Mouse (Mus musculus): ENCODE measurements around the gene Sema3b. TPM values are rescaled to one million over a fixed set of nuclear protein-coding genes. Genes with fewer than 3 reads are reported as not detected.

Gene Sema3b
- polyA plus RNA-seq, 1 experiment from 2014 or later, result 3.2 TPM

GRCm38 (mm10) chr9:107615035-107615434, 6.0 kb upstream of the Sema3b start:
- DNase-seq (no peak), ATAC-seq (ENCODE audit: low FRiP score, low TSS enrichment) (no peak)
- WGBS, result 52% methylated on average over 4 of the region's 4 CpGs
- Histone ChIP-seq H3K4me2 (ENCODE audit: low read length) (no peak overlapping the region), H3K36me3 (ENCODE audit: control insufficient read depth, insufficient read depth, low read length) (peaks cover 60% of the 10 kb centered on the region), H3K27me3 (ENCODE audit: control insufficient read depth, insufficient read depth, low read length) (no peaks in the 10 kb centered on the region), H3K4me1 (ENCODE audit: control insufficient read depth, insufficient read depth, low read length) (peaks cover 18% of the 10 kb centered on the region), H3K9me3 (ENCODE audit: control insufficient read depth, low read length) (no peaks in the 10 kb centered on the region), H3K9ac (replicated peaks; ENCODE audit: low read length) (no peak overlapping the region), H3K4me3 (replicated peaks; ENCODE audit: low read depth, low read length) (no peak overlapping the region), H3K27ac (replicated peaks; ENCODE audit: low read depth, low read length) (peak overlapping the region; percentile 33; the same call in 1 of the 2 replicates)

- 13% methylated on average over 12 of the region's 12 CpGs for WGBS
- Histone ChIP-seq H3K4me2 (ENCODE audit: low read length) (peak overlapping the region; percentile 70), H3K9ac (replicated peaks; ENCODE audit: low read length) (peak overlapping the region; percentile 80; the same call in 1 of the 2 replicates), H3K4me1 (ENCODE audit: control insufficient read depth, insufficient read depth, low read length) (peaks cover 22% of the 10 kb centered on the region), H3K9me3 (ENCODE audit: control insufficient read depth, low read length) (no peaks in the 10 kb centered on the region), H3K36me3 (ENCODE audit: control insufficient read depth, insufficient read depth, low read length) (peaks cover 40% of the 10 kb centered on the region), H3K4me3 (replicated peaks; ENCODE audit: low read depth, low read length) (peak overlapping the region; percentile 25; the same call in 1 of the 2 replicates), H3K27ac (replicated peaks; ENCODE audit: low read depth, low read length) (peak overlapping the region; percentile 100), H3K27me3 (ENCODE audit: control insufficient read depth, insufficient read depth, low read length) (no peaks in the 10 kb centered on the region)
- DNase-seq (peak; percentile 71), ATAC-seq (ENCODE audit: low FRiP score, low TSS enrichment) (no peak; the same call in 1 of the 2 replicates)
Observed at GRCm38 (mm10) chr9:107612945-107613569, 4.0 kb upstream of the Sema3b start.

- Histone ChIP-seq H3K4me3 (replicated peaks; ENCODE audit: low read depth, low read length) (peak overlapping the region; percentile 25), H3K9ac (replicated peaks; ENCODE audit: low read length) (peak overlapping the region; percentile 80), H3K4me1 (ENCODE audit: control insufficient read depth, insufficient read depth, low read length) (peaks cover 22% of the 10 kb centered on the region), H3K27ac (replicated peaks; ENCODE audit: low read depth, low read length) (peak overlapping the region; percentile 100), H3K4me2 (ENCODE audit: low read length) (peak overlapping the region; percentile 70), H3K9me3 (ENCODE audit: control insufficient read depth, low read length) (no peaks in the 10 kb centered on the region), H3K27me3 (ENCODE audit: control insufficient read depth, insufficient read depth, low read length) (no peaks in the 10 kb centered on the region), H3K36me3 (ENCODE audit: control insufficient read depth, insufficient read depth, low read length) (peaks cover 35% of the 10 kb centered on the region)
- WGBS, result 1% methylated on average over 48 of the region's 48 CpGs
- DNase-seq (peak; percentile 99), ATAC-seq (ENCODE audit: low FRiP score, low TSS enrichment) (peak; percentile 92)
Observed at GRCm38 (mm10) chr9:107612191-107612944, 3.3 kb upstream of the Sema3b start.

GRCm38 (mm10) chr9:107611456-107612190, 2.6 kb upstream of the Sema3b start:
- peak overlapping the region; percentile 25; the same call in 1 of the 2 replicates for H3K4me3 ChIP-seq (replicated peaks; ENCODE audit: low read depth, low read length)
- 77% methylated on average over 6 of the region's 6 CpGs for WGBS
- H3K36me3 ChIP-seq (ENCODE audit: control insufficient read depth, insufficient read depth, low read length), result peaks cover 29% of the 10 kb centered on the region
- no peak; the same call in 1 of the 2 replicates for ATAC-seq (ENCODE audit: low FRiP score, low TSS enrichment)
- no peaks in the 10 kb centered on the region for H3K27me3 ChIP-seq (ENCODE audit: control insufficient read depth, insufficient read depth, low read length)
- no peak for DNase-seq
- peaks cover 22% of the 10 kb centered on the region for H3K4me1 ChIP-seq (ENCODE audit: control insufficient read depth, insufficient read depth, low read length)
- H3K9ac ChIP-seq (replicated peaks; ENCODE audit: low read length), result peak overlapping the region; percentile 80
- peak overlapping the region; percentile 70 for H3K4me2 ChIP-seq (ENCODE audit: low read length)
- H3K9me3 ChIP-seq (ENCODE audit: control insufficient read depth, low read length), result no peaks in the 10 kb centered on the region
- H3K27ac ChIP-seq (replicated peaks; ENCODE audit: low read depth, low read length), result peak overlapping the region; percentile 100

GRCm38 (mm10) chr9:107609433-107609830, 403 bp upstream of the Sema3b start:
- ATAC-seq (ENCODE audit: low FRiP score, low TSS enrichment) (no peak), DNase-seq (no peak)
- Histone ChIP-seq H3K4me1 (ENCODE audit: control insufficient read depth, insufficient read depth, low read length) (peaks cover 29% of the 10 kb centered on the region), H3K9me3 (ENCODE audit: control insufficient read depth, low read length) (no peaks in the 10 kb centered on the region), H3K36me3 (ENCODE audit: control insufficient read depth, insufficient read depth, low read length) (peaks cover 7% of the 10 kb centered on the region), H3K4me2 (ENCODE audit: low read length) (no peak overlapping the region), H3K9ac (replicated peaks; ENCODE audit: low read length) (no peak overlapping the region), H3K27ac (replicated peaks; ENCODE audit: low read depth, low read length) (no peak overlapping the region), H3K27me3 (ENCODE audit: control insufficient read depth, insufficient read depth, low read length) (no peaks in the 10 kb centered on the region), H3K4me3 (replicated peaks; ENCODE audit: low read depth, low read length) (no peak overlapping the region)
- 64% methylated on average over 4 of the region's 4 CpGs for WGBS

GRCm38 (mm10) chr9:107607653-107608245, 1.3 kb downstream of the Sema3b start:
- H3K36me3 ChIP-seq (ENCODE audit: control insufficient read depth, insufficient read depth, low read length), result no peaks in the 10 kb centered on the region
- no peak overlapping the region for H3K4me3 ChIP-seq (replicated peaks; ENCODE audit: low read depth, low read length)
- H3K27me3 ChIP-seq (ENCODE audit: control insufficient read depth, insufficient read depth, low read length), result no peaks in the 10 kb centered on the region
- no peak overlapping the region for H3K9ac ChIP-seq (replicated peaks; ENCODE audit: low read length)
- H3K4me2 ChIP-seq (ENCODE audit: low read length), result no peak overlapping the region
- DNase-seq, result no peak
- WGBS, result 63% methylated on average over 9 of the region's 9 CpGs
- H3K4me1 ChIP-seq (ENCODE audit: control insufficient read depth, insufficient read depth, low read length), result peaks cover 25% of the 10 kb centered on the region
- no peak for ATAC-seq (ENCODE audit: low FRiP score, low TSS enrichment)
- no peak overlapping the region for H3K27ac ChIP-seq (replicated peaks; ENCODE audit: low read depth, low read length)
- H3K9me3 ChIP-seq (ENCODE audit: control insufficient read depth, low read length), result no peaks in the 10 kb centered on the region

- Histone ChIP-seq H3K27ac (replicated peaks; ENCODE audit: low read depth, low read length) (no peak overlapping the region), H3K9me3 (ENCODE audit: control insufficient read depth, low read length) (no peaks in the 10 kb centered on the region), H3K27me3 (ENCODE audit: control insufficient read depth, insufficient read depth, low read length) (no peaks in the 10 kb centered on the region), H3K9ac (replicated peaks; ENCODE audit: low read length) (no peak overlapping the region), H3K36me3 (ENCODE audit: control insufficient read depth, insufficient read depth, low read length) (no peaks in the 10 kb centered on the region), H3K4me1 (ENCODE audit: control insufficient read depth, insufficient read depth, low read length) (peaks cover 26% of the 10 kb centered on the region), H3K4me2 (ENCODE audit: low read length) (no peak overlapping the region), H3K4me3 (replicated peaks; ENCODE audit: low read depth, low read length) (no peak overlapping the region)
- ATAC-seq (ENCODE audit: low FRiP score, low TSS enrichment) (no peak), DNase-seq (no peak)
- WGBS, result 72% methylated on average over 2 of the region's 2 CpGs
Observed at GRCm38 (mm10) chr9:107607036-107607435, 2.0 kb downstream of the Sema3b start.

GRCm38 (mm10) chr9:107606591-107606990, 2.4 kb downstream of the Sema3b start:
- ATAC-seq (ENCODE audit: low FRiP score, low TSS enrichment), result no peak
- H3K27me3 ChIP-seq (ENCODE audit: control insufficient read depth, insufficient read depth, low read length), result no peaks in the 10 kb centered on the region
- peaks cover 21% of the 10 kb centered on the region for H3K4me1 ChIP-seq (ENCODE audit: control insufficient read depth, insufficient read depth, low read length)
- H3K36me3 ChIP-seq (ENCODE audit: control insufficient read depth, insufficient read depth, low read length), result no peaks in the 10 kb centered on the region
- H3K4me3 ChIP-seq (replicated peaks; ENCODE audit: low read depth, low read length), result no peak overlapping the region
- no peak overlapping the region for H3K4me2 ChIP-seq (ENCODE audit: low read length)
- no peak overlapping the region for H3K27ac ChIP-seq (replicated peaks; ENCODE audit: low read depth, low read length)
- no peak for DNase-seq
- no peaks in the 10 kb centered on the region for H3K9me3 ChIP-seq (ENCODE audit: control insufficient read depth, low read length)
- WGBS, result 20% methylated on average over 9 of the region's 9 CpGs
- no peak overlapping the region for H3K9ac ChIP-seq (replicated peaks; ENCODE audit: low read length)
